Mouse (Mus musculus) right cerebral cortex, postnatal 25 days (tissue): ENCODE measurements around the gene Fbxl22.

Source experiments
- DNase-seq: peaks from one replicate; pipeline ENCODE4 v3.0.0; 2022

The Fbxl22 gene

DNA sequence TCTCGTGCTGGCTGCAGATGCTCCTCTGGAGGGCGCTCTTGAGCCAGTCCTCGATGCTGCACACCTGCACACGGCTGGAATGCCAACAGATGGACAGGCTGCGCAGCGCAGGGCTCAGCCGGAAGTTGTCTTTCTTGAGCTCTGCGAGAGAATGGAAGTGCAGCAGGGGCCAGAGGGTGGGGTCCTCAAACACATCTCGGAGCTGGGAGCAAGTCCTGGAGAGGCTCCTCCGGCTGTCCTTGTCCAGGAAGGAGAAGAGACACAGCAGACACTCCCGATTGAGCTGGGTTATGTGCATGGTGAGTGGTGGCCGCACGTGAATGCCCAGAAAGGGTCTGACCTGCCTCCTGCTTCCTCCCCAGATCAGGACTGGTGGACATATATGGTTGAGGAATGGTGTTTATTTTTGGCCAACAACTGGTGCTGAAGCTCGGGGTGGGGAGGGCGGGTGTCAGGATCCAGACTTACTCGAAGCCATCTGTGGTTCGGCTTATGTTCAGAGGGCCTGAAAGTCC, at the start of gene Fbxl22:
TSS of gene Fbxl22 (minus strand) at position 338 of the 515 bp plus-strand sequence.
- peak; percentile 44 for DNase-seq

DNA sequence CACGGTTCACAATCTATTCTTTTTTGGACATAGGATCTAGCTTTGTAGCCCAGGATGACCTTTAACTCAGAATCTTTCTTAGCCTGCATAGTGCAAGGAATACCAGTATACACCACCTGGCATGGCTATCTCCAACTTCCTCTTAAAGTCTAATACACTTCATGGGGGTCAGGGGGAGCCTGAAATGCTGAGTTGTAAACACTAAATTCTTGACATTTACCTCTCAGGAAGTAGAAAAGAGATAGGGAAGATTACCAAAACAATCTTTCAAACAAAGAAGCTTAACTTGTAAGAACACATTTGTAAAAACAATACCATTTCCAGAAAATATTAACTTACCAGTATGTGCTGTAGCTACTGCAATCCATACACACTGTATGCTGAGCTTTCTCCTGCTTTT, 47.8 kb upstream of the Fbxl22 start:
- no peak for DNase-seq

DNA sequence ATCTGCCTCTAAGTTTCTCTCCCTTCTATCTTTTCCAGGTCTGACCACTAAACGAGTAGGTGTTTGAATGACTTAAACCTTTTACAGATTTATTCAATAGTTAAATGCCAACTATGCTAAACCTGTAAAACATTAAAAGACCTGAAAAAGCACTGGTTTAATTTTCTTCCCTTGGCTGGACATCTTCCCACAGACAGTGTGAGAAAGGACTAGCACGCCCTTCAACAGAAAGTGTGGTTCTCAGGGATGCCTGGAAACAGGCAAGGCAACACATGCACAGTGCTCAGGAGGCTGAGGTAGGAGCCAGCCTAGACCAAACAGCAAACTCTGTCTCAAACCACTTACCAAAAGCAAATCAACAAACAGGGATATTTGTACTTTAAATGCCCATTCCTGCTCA, 47.1 kb upstream of the Fbxl22 start:
- DNase-seq, result no peak

DNA sequence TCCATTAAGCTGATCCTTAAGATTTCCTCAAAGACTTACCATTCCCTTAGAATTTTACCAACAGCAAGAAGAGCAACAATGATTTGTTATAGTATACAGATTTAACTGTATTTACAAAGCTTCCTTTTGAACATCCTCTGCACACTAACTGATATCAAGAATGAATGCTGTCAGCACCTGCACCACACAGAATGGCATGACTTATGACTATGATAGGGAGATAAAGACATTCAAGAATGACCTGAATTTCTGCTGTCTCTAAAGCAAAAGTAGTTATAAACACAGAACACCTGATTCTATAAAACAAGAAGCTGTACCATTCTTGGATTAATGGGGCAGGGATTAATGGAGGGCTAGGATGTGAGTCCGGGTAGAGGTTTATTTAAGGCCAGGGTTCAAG, 46.3 kb upstream of the Fbxl22 start:
- no peak for DNase-seq

DNA sequence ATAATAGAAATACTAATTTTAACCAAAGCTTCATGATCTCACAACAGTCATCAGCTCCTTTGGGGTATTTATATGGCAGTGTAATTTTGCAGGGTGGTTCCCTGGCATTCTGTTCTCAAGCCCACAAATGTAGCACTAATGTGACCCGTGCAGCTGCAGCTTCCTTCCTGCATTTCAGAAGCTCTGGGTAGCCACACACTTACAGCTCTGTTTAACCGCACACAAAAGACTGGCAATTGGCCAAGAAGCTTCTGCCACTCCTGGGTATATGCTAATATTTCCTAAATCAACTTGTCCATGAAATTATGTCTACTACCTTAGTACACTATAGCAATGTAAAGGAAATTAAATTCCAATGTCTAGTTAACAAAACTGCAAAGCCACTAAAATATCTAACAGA, 45.9 kb upstream of the Fbxl22 start:
- no peak for DNase-seq

DNA sequence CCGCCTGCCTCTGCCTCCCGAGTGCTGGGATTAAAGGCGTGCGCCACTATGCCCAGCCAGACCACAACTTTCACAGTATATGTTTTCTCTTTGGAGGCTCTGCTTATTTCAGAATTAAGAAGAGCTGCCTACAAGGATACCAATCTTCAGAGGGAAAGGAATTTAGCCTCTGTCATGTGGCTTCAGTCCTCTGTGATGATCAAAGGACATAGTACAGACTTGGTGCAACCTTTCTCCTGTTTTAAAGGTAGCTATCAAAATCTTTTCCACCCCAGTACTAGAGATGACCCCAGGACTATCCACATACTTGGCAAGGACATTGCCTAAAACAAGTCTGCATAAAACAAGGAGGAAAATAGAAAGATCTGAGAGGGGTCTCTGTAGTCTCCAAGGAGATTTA, 44.6 kb upstream of the Fbxl22 start:
- DNase-seq, result no peak

DNA sequence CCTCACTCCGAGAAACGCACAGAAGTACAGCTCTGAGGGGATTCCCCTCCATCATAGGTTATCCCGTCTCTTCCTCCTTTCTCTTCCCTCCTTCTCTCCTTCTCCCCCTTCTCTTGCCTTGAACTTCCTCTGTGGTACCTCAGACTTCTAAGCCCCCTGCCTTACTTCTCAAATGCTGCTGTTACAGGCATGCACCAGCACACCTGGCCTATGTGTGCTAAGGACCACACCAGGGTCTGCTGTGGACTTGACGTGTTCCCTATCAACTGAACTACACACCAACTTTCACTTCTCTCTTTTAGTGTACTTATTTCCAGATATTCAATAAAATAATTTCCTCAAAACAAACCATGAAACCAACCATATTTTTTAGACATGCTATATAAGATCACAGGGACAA, 28.4 kb upstream of the Fbxl22 start:
- no peak for DNase-seq

DNA sequence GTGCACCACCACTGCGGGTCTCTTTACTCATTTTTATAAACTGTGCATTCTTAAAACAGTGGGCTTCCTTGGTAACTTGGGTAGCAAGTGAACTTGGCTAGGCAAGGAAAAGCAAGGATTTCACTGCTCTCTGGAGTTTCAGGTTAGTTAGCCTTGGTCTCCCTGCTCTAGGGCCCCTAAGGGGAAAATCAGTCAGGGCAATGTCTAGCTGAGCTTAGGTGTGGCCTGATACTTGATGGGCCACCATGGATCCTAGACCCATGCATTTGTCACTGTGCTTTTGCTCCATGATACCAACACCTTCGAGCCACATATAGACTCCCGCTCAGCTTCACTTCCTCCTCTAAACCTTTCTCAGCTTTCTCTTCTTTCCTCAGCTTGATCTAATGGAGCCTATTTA, 7.2 kb upstream of the Fbxl22 start:
- DNase-seq, result no peak

DNA sequence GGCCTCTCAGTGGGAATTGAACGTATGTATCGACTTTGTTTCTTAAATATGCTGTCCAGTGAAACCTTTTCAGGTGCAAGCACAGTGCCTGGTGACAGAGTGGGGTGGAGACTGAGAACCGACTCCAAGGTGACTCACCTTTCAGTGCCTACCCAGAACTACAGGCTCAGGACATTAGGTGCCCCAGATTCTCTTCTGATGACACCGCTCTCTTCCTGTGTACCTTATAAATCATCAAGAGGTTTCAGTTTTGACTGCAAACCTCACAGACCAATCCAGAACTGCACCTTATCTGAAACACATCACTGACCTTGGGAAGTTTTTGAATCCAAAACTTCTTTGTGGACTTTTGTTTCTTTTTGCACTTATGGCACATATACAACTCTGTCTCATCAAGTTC, 5.9 kb upstream of the Fbxl22 start:
- no peak for DNase-seq

DNA sequence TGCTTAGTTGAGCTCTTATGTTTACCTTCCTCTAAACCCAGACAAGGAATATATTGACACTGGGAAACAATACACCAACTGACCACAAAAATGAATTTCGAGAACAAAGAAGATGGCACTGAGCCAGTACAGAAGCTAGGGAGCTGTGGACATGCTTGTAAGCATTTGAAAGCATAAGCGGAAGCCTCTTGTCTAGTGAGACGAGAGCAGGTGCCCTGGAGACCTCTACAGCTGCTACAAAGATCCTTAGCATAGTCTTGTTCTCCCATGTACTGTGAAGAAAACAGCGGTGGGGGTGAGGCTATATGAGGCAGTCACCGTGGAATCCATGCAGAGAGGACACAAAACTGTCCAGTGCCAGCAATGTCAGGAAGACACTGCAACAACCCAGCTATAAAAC, 4.5 kb upstream of the Fbxl22 start:
- no peak for DNase-seq

DNA sequence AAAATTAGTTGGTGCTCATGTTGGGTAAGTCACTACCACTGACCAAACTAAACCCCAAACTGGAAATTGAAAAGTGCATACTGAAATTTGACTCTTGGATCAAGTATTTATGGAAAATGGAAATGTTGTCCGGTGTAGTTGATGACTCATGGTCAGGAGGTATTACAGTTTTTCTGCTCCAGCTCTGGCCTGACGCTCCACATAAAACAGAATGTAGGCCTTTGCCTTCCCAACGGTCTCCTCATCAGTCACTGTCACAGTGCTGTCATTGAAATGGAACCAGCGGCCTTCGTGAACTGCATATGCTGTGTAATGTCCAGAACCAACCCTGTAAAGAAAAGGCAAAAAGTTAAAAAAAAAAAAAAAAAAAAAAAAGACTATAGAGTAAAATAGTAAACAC, 3.9 kb upstream of the Fbxl22 start:
- DNase-seq, result no peak

DNA sequence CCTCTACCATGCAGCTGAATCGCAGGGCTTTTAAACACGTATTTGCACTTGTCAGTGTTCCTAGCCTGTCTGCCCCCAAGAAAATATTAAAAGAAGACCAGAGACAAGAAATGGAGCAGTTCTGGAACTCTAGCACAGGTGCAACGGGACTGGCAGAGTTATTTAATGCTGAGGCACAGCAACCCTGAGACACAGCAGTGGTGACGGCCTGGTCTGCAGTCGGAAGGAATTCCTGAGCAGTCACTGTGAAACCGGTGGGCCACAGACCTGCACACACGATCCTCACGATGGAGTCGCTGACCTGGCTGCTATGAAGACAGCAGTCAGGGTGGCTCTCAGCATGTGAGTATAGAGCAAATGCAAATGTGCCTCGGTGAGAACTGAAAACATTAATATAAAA, 3.4 kb upstream of the Fbxl22 start:
- DNase-seq, result no peak

DNA sequence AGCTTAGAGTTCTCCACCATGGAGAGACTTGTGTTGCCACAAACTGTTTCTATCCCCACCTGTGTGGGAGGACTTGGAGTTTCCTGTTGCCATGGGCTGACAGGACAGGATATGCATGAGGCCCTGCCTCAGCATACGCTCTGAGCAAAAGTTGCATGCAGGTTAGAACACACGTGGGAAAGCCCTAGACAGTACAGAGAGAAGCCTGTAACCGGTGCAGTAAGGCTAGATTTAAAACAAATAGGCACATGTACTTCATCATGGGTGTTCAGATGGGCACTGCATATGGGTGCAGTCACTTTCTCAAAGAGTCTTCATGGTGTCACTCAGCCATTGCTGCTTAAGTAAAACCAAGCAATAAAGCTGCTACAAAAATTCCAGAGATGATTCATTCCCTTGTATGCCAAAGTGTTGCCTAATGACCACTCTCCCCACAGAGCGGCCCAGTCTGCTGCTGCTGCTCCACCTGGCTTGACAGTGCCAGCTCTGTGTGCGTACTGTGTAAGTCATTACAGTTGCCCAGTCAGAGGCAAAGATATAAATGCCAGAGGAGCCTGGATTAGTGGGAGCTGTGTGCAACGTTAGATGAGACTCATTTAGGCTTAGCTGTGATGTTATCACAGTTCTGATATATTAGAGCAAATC, 2.0 kb upstream of the Fbxl22 start:
- no peak for DNase-seq

DNA sequence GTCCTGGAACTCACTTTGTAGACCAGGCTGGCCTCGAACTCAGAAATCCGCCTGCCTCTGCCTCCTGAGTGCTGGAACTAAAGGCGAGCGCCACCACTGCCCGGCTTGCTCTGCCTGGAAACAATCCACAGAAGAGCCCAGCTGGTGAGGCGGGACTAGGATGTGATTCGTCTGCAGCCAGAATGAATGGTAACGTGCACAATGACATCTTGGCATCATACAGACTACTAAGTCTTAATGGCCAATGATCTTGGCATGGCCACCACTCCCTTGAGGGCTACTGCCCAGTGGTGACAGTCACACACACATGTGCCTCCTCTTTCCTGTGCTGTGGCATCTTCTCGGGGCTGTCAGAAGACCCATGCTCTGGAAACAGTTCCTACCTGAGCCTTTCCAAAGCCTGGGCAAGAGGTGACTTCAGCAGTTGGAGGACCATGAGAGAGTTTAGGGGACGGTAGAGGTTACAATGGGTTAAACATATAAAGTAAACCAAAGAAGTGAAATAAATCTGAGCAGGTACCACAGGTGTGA, 1.4 kb upstream of the Fbxl22 start:
- DNase-seq, result no peak

DNA sequence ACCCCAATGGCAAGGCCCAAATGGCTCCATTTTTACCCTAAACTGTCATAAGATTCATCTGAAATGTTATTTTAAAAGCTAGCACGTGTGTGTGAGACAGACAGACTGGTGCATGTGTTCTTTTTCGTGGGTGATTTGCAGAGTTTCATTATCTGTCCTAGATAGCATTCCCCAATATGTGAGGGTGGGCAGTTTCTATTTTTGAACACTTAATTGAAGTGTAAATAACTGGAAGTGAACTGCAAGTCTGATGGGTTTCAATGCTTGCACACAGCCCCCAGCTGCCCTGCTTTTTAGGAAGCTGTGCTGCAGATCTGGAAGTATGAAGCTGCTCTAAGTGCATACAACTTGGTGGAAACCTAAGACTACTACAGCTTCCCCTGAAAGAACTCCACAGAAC, 722 bp upstream of the Fbxl22 start:
- DNase-seq, result no peak

DNA sequence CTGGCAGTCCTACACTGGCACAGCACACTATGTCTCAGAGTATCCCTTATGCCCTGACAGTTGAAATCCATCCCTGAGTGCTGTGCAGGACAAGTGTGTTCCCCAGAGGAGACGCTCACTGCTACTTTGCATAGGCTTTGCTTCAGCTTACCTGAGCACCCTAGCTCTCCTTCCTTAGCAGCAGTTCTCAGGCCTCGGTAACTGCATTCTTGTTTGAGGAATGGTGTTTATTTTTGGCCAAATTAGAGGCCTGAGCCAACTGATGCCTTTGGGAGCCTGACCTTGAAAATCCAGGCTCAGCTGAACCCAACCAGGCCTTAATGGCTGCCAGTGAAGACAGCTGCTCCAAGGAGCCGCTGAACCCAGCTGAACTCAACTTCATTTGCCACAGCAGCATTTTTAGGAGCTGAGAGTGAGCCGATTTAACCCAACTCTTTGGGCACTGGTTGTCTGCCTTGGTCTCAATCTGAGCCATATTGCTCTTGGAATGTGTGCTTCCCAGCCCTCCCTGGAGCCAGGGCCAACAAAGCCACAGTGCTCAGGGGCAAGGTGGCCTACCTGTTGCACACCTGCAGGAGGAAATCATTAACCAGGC, 635 bp downstream of the Fbxl22 start:
- DNase-seq, result no peak

DNA sequence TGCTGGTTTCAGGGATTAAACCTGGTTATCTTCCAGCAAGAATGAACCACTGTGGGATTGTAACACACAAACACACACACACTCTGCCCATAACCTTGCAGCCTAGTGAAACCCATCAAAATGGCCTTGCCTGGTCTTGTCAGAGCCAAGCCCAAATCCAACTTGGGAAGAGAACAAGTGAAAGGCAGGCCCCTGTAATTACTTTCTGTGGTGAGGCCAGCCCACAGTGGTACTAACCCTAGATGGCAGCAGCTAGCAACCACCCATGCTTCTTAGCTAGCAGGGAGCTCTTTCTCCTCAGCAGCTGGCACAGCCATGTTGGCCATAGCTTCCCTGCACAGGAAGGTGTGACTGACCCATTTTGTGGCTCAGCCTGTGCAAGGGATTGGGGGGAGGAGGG, 1.2 kb downstream of the Fbxl22 start:
- no peak for DNase-seq

DNA sequence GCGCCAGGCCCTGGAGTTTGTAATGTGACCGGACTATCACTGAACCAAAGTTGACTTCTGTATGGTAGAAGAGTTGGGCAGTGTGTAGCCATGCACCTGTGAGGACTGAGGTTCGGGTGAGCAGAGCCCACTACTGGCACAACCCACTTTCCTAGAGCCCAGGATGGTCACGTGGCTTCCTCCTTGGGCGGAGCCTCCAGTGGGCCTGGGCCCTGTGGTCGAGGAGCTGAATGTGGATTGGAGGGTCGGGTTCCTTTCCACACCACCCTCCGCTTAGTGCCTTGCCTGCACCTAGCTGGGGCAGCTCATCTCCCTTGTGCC, 2.1 kb downstream of the Fbxl22 start:
- DNase-seq, result peak; percentile 84

DNA sequence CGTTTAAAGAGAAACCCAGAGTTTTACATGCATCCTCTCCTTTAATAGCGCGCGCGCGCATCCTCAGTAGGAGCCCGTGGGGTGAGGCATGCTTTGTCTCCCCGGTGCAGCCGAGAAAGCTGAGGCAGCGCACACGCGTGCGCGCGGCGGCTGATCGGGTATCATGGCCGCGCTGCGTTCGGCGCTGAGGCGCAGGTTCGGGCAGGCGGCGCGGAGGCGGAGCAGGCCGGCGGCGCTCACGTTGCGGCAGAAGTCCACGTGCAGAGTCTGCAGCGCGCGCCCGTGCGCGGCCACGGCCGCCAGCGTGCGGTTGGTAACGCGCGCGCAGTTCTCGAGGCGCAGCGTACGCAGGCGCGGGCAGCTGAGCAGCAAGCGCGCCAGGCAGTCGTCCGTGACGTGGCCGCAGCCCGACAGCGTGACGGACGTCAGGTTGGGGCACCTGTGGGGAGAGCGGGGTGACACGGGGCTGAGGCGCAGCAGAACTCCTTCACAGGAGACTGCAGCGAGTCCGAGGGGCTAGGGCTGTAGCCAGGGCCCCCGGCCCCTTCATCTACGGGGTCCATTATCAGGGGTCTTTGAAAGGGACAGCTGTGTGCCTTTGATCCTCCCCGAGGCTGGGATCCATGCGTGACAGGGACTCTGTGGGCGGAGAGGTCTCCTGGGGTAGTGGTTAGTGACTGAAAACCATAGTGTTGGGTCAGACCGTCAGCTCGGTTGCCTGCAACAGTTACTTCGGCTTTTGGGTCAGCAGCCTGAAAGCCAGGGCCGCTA, 2.6 kb downstream of the Fbxl22 start:
- peak; percentile 99 for DNase-seq

DNA sequence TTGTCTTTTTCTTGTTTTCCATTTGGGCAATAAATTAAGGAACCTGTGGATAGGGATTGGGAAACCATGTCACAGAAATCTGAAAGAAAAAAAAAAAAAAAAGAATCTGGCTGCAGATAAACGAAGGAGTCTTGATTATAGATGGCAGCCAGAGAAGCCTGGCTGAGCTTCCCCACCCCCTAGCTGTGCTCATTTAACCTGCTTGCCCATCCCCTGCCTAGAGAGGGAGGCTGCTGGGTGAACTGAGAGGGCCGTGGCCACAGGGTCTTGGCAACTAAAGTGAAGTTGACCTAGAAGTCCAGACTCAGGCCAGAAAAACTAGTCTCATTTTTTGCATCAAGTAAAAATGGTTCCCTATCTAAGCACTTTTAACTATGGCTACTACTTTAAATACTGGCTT, 3.4 kb downstream of the Fbxl22 start:
- DNase-seq, result no peak

DNA sequence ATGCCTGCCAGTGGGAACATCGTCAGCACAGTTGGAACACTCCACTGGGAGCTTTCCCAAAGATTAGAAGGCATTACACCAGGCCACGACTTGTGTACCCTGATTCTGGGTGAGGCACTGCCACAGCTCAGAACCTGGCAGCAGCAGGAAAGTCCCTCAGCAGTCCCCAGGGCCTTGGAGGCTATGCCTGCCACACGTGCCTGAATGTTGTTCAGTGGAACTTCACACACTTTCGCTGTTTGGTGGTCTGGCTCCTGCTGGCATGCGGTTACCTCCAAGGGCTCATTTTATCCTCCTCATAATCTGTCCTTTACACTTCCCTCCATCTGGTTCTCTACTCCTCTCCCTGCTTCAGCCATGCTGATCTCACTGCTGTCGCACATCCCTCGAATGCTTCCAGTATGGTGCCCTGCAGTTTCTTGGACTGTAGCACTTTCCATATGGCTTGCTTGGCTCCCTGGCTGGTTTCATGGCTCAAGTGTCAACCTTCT, 4.0 kb downstream of the Fbxl22 start:
- DNase-seq, result no peak

DNA sequence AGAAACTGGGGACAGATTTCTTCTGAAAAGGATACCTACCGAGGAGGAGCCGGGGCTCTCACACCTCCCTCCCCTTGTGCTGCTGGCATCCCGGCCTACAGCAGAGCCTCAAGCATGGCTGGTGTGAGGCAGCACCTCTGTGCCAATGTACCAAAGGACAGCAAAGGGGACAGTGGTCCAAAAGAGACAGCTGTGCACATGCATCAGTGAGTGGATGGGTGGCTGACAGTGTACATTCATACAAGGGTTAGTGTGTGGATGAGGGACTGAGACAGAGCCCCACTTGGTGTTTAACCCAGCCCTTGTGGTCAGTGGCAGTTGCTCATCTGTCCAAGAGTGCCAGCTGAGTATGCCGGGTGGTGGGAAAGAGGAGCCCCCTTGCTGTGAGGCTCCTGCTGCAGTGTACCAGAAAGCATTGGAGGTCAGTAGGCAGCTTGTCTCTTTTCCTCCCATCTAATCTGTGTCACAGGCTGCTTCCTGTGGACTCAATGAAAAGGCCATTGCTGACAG, 5.4 kb downstream of the Fbxl22 start:
- no peak for DNase-seq

DNA sequence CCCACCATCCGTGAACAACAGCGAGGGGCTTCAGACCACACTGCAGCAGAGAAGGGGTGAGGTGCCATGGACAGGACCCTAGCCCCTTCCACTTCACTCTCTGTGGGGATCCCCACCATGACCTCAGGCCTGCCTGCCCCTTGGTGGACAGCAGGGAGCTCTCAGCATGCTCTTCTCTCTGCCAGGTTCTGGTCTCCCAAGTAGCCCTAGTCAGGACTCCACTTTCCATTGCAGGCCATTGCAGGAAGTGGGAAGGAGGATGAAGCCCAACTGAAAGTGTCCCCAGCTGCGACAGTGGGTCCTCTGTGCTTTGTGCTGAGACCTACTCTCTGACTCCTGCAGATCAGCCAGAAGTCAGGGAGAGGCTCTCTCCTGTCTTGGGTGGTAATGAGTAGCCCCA, 6.7 kb downstream of the Fbxl22 start:
- no peak for DNase-seq

DNA sequence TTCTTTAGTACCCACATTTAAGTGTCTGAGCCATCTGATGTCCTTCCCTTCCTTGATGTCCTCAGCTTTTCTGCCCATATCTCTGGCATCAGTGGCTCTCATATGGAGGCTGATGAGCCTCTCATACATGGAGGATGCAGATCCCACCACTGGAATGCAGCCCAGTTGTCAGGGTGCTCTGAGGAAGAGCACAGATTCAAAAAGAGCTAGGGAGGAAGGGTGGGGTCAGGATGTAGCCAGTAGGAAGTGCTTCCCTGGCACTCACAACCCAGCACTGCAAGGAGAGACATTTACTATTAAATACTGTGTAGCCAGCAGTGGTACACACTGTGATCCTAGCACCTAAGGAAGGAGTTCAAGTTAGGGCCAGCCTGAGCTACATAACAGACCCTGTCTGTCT, 8.0 kb downstream of the Fbxl22 start:
- DNase-seq, result no peak
